Mouse (Mus musculus) heart, adult 2 months (tissue): ENCODE data around the gene Krt42. TPM values are rescaled to one million over a fixed set of nuclear protein-coding genes. Genes with fewer than 3 reads are reported as not detected.
A peak's percentile ranks its signal among the peaks of the same experiment; 100 is the strongest.

Experiments
- DNase-seq, 2 experiments: peaks; one replicate each; pipeline ENCODE4 v3.0.0; 2021
- H3K27ac ChIP-seq: fragments of 200-600 bp; 2 replicates; pipeline ENCODE4 v1.8.1; 2022
- H3K27me3 ChIP-seq: fragments of 200-500 bp; 2 replicates; pipeline ENCODE4 v1.6.1; 2012; ENCODE audit warnings: mild to moderate bottlenecking, low read length, inconsistent platforms, mixed read lengths; ENCODE audit not compliant: control insufficient read depth, insufficient read depth
- H3K36me3 ChIP-seq: fragments of 200-500 bp; 2 replicates; pipeline ENCODE4 v1.6.1; 2012; ENCODE audit warnings: low read length, inconsistent platforms; ENCODE audit not compliant: control insufficient read depth, insufficient read depth
- H3K4me1 ChIP-seq: fragments of 200-500 bp; 2 replicates; pipeline ENCODE4 v1.6.1; 2011; ENCODE audit warnings: low read length; ENCODE audit not compliant: control insufficient read depth, insufficient read depth
- H3K4me3 ChIP-seq: fragments of 200-600 bp; 2 replicates; pipeline ENCODE4 v1.8.1; 2022
- H3K79me2 ChIP-seq: fragments of 200-500 bp; replicated peaks from 2 replicates; pipeline ENCODE4 v1.6.1; 2012; ENCODE audit warnings: mild to moderate bottlenecking, inconsistent platforms, low read length, moderate library complexity, mixed read lengths; ENCODE audit not compliant: control insufficient read depth, insufficient read depth
- H3K9ac ChIP-seq: fragments of 200-500 bp; 2 replicates; pipeline ENCODE4 v1.6.1; 2012; ENCODE audit warnings: low read depth, mild to moderate bottlenecking, control low read depth, inconsistent platforms, low read length, mixed read lengths
- CTCF ChIP-seq: fragments of 200-600 bp; IDR thresholded peaks from 2 replicates; pipeline ENCODE4 v1.8.1; 2022; ENCODE audit warnings: antibody characterized with exemption, mild to moderate bottlenecking, moderate library complexity
- EP300 ChIP-seq: fragments of 200-500 bp; IDR thresholded peaks from 2 replicates; pipeline ENCODE4 v1.6.1; 2011; ENCODE audit warnings: low read depth, low read length, control low read depth; ENCODE audit not compliant: insufficient read depth
- POLR2A ChIP-seq: fragments of 200-500 bp; IDR thresholded peaks from 2 replicates; pipeline ENCODE4 v1.6.1; 2011; ENCODE audit warnings: mild to moderate bottlenecking, low read depth, low read length, control low read depth; ENCODE audit not compliant: insufficient read depth
- WGBS: fragments of 180-500 bp; shearing (Covaris S2); methylation state at CpG from one replicate; pipeline ENCODE4 v1.1.7; 2018; 5-methylcytosine and 5-hydroxymethylcytosine counted together
- intact Hi-C: fragments of 180-260 bp; cut with DNase I; formaldehyde crosslinking; loops from one replicate; pipeline ENCODE4 v1.15.1; 2025
- polyA plus RNA-seq: library from polyadenylated mRNA; depleted of rRNA; stranded (reverse); fragments of >200 nt; gene quantifications from 2 replicates; pipeline ENCODE4 v1.2.3, GENCODE M21; 2012
- total RNA-seq, 2 experiments: library from RNA; stranded (reverse); gene quantifications; 2 replicates each; pipeline ENCODE4 v1.2.3; 2021

The Krt42 gene
- total and polyA plus RNA-seq, 3 experiments = not detected

DNA sequence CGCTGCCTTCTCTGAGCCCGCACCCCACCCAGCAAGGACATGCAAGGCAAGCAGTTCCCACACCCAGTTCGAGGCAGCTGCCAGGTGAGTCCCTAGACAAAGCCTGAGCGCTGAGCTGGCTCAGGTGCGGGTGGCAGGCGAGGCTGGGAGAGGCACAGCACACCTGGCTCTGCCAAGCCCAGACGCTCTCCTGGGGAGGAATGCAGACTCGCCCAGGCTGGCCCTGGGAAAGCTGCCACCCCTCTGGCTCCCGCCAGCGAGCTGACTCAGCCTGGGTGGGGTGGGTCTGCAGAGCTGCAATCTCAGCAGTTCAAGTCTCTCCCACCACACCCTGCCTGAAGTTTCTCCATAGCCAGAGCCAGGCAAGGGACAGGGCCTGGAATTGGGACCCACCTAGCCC, 17.4 kb upstream of the Krt42 start:
- H3K79me2 ChIP-seq = no peaks in the 10 kb centered on the region
- H3K36me3 ChIP-seq = no peaks in the 10 kb centered on the region
- H3K4me1 ChIP-seq = no peaks in the 10 kb centered on the region; the same call in 1 of the 2 replicates
- intact Hi-C loops = no loop called here
- peak; percentile 68 to 76 for DNase-seq
- no peak overlapping the region for H3K4me3 ChIP-seq
- TF ChIP-seq EP300 = no peak
- TF ChIP-seq POLR2A = no peak
- TF ChIP-seq CTCF = no peak
- H3K27me3 ChIP-seq = no peaks in the 10 kb centered on the region
- no peak overlapping the region for H3K27ac ChIP-seq
- H3K9ac ChIP-seq = no peak overlapping the region
- WGBS = 48% methylated on average over 10 of the region's 10 CpGs

DNA sequence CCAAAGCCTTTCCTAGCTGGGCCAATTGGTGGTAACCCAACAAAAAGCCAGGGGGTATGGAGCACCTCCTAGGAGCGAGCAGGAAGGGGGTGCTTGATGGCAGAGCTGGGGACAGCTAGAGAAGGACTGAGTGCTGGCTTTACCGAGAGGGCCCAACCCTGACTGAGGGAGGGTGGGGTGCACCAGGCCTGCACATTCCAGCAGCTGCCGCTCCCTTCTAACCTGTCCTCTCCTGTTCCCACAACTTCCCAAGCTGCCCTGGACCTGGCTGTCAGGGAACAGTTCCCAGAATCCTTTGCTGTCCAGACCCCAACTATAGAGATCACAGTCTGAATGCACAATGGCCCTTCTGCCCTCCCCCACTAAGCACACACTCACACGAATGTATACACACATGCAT, 15.3 kb upstream of the Krt42 start:
- H3K9ac ChIP-seq = no peak overlapping the region
- H3K36me3 ChIP-seq = no peaks in the 10 kb centered on the region
- WGBS = 74% methylated on average over 4 of the region's 4 CpGs
- H3K27ac ChIP-seq = no peak overlapping the region
- TF ChIP-seq POLR2A = no peak
- TF ChIP-seq CTCF = no peak
- no peak for TF ChIP-seq EP300
- intact Hi-C loops = loop anchor here (5.0 kb wide), 1 partner anchor 823 kb away; no protein-coding TSS in a partner anchor
- H3K27me3 ChIP-seq = no peaks in the 10 kb centered on the region
- H3K4me3 ChIP-seq = no peak overlapping the region
- no peaks in the 10 kb centered on the region for H3K79me2 ChIP-seq
- no peak for DNase-seq
- no peaks in the 10 kb centered on the region; the same call in 1 of the 2 replicates for H3K4me1 ChIP-seq

DNA sequence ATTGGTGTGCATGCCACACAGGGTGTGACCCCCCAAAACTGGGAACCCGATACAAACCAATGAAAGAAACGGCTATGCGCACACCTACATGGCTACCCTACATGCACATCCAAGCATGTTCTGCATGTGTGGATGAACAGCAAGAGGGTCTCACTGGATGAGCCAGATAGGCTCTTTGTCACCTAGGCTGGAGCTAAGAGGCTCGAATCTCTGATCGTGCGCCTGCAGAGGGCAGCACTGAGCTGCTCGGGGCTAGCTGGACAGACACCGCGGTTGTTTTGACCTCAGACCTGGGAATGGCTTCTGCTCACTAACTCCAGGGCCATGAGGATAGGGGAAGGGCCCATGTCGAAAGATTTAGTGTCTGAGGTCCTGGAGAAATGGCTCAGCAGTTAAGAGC, 12.9 kb upstream of the Krt42 start:
- intact Hi-C loops = loop anchor here (1.0 to 5.0 kb wide), 4 partner anchors 16 to 904 kb away; no protein-coding TSS in a partner anchor
- TF ChIP-seq POLR2A = no peak
- peak; percentile 82 for TF ChIP-seq CTCF
- Histone ChIP-seq H3K27me3 (no peaks in the 10 kb centered on the region), H3K27ac (no peak overlapping the region), H3K4me1 (no peaks in the 10 kb centered on the region; the same call in 1 of the 2 replicates), H3K9ac (no peak overlapping the region), H3K36me3 (no peaks in the 10 kb centered on the region), H3K79me2 (no peaks in the 10 kb centered on the region), H3K4me3 (no peak overlapping the region)
- WGBS = 20% methylated on average over 10 of the region's 10 CpGs
- DNase-seq = peak; percentile 68 to 84

DNA sequence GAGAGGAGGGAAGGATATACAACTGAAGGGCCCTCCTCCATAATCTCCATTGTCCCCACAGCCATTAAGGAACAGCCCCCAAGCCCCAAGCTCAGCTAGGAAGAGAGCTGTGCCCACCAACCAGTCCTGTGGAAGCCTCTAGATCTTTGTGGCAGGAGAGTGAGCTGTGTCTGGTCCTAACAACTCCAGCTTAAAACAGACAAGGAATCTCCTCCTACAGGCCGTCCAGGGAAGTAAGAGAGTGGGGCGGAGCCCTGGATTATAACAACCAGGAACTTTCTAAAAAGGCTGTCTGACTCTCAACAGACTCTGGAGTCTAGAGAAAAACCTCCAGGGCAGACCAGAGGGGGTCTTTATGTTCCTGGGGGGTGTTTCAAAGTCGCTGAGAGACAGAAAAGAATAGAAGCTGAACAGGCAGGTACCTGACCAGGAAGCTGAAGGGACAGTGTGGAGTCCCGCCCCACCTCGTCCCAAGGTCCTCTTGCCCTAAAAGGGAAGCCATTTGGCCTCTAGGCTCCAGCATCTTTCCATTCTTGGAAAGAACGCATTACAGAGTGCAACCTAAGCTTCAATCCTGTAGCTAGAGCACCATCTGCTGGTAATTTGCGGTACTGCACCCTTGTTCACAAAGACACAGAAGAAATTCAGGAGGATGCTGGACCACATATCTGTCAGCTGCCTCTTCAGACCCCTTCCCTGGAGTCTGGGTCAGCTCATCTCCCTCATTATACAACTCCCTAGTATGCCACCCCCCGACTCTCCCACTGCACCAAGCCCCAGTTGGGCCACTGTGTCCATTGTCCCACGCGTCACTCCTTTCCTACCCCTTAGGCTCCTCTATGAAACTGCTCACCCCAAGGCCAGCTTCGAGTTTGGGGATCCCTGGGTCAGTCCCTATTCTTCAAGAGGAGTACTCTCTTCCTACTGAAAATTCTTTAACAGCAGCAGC, 12.2 kb upstream of the Krt42 start:
- intact Hi-C loops = loop anchor here (1.0 to 5.0 kb wide), 4 partner anchors 16 to 903 kb away; no protein-coding TSS in a partner anchor

DNA sequence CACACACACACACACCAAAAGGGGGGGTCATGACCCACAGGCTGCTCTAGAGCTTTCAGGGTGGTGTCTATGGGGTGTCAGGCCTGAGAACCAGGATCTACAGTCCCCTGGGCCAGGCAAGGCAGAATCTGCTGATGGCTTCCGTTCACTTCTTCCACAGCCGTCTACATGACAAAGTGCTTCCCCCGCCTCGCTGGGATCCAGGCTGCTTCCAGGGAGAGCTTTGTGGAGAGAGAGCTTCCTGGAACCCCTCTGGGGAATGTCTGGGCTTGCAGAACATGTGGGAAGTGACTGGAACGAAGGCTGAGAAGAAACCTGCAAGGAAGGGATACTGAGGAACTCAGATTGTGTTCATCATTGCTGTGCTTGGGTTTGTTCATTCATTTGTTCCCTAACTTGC, 9.1 kb upstream of the Krt42 start:
- Histone ChIP-seq H3K4me1 (no peaks in the 10 kb centered on the region), H3K27me3 (no peaks in the 10 kb centered on the region), H3K27ac (no peak overlapping the region), H3K9ac (no peak overlapping the region), H3K4me3 (no peak overlapping the region), H3K79me2 (no peaks in the 10 kb centered on the region), H3K36me3 (no peaks in the 10 kb centered on the region)
- WGBS = 28% methylated on average over 5 of the region's 5 CpGs
- intact Hi-C loops = no loop called here
- DNase-seq = no peak
- no peak for TF ChIP-seq POLR2A
- no peak for TF ChIP-seq EP300
- no peak for TF ChIP-seq CTCF

More for the DNA sequence above, 12.2 kb upstream of the Krt42 start:
- Histone ChIP-seq H3K27ac (no peak overlapping the region), H3K79me2 (no peaks in the 10 kb centered on the region), H3K9ac (no peak overlapping the region), H3K27me3 (no peaks in the 10 kb centered on the region), H3K4me1 (no peaks in the 10 kb centered on the region), H3K4me3 (no peak overlapping the region), H3K36me3 (no peaks in the 10 kb centered on the region)
- peak; percentile 63 to 83 for DNase-seq
- TF ChIP-seq CTCF (peak; percentile 77), EP300 (0 out of 2 replicates have a peak, but pooled peaks have one; percentile 10), POLR2A (no peak)
- WGBS = 20% methylated on average over 11 of the region's 11 CpGs

DNA sequence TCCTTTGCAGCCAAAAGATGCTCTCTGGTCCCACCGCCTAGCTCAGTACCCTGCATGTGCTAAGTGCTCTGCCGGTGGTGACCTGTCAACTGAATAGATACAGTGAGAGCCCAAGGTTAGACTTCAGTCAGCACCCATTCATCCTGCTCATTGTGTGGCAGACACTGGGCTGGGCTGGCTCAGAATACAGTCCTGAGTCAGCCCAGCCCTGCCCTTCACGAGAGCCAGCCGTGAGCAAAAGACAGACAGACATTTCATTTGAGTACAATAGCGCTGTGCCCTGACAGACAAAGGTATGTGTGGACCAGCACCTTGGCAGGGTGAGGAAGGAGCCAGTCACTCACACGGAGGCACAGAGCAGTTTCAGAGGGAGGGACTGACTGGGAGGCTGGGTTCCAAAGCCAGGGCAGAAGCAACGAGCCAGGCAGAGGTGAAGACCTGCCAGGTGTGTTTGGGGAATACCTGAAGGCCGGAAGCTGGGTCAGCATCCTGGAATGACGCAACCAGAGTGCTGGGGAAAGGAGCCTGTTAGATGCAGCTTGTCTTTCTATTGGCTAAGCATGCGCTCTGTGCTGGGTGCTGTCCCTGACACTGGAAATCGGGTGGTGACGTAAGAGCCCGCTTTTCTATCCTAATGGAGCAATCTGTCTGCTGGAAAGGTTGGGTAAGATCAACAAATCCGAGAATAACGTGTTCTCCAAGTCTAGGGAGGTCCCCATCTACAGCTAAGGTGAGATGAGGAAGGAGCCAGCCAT, 8.2 kb upstream of the Krt42 start:
- TF ChIP-seq POLR2A = no peak
- no peak for TF ChIP-seq CTCF
- TF ChIP-seq EP300 = no peak
- WGBS = 59% methylated on average over 15 of the region's 15 CpGs
- Histone ChIP-seq H3K27ac (no peak overlapping the region), H3K27me3 (no peaks in the 10 kb centered on the region), H3K4me3 (no peak overlapping the region), H3K36me3 (no peaks in the 10 kb centered on the region), H3K9ac (no peak overlapping the region), H3K79me2 (no peaks in the 10 kb centered on the region), H3K4me1 (no peaks in the 10 kb centered on the region)
- no peak for DNase-seq
- intact Hi-C loops = no loop called here
